Mouse (Mus musculus): ENCODE data around the gene Cog2.

Gene Cog2

DNA sequence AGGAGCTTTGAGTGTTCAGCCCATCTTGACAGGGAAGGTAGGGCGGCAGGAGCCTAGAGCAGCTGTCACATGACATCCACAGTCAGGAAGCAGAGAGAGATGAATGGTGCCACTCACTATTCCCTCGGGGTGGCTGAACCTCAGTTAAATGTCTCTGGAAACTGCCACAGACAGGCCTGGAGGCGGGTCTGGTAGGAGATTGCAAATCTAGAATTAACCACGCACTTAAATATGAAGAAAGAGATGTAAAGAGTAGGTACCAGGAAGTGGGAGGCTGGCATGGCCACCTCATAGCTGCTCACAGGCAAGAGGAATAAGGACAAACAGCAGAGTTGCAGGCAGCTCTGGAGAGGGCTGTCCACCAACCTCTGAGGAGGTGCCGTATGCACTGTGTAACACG is 3.4 kb upstream of the Cog2 start:
- no peak for DNase-seq

DNA sequence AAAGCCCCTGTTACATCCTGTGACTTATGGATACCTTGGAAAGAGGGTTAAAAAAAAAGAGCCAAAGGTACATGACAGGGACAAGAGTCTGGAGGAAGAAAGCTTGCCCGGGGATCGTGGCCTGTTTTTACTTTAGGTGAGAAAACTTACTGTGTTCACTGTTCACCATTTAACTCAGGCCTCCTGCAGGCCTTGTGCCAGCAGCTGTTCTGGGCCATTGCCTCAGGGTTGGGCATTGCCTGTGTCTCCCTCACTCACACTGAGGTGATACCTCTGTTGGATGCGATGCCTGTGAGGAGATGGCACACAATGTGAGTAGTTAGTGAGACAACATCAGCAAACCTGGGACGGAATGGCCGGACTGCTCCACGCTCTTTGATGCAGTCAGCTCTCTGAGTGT is 1.4 kb downstream of the Cog2 start:
- DNase-seq = peak; percentile 46

DNA sequence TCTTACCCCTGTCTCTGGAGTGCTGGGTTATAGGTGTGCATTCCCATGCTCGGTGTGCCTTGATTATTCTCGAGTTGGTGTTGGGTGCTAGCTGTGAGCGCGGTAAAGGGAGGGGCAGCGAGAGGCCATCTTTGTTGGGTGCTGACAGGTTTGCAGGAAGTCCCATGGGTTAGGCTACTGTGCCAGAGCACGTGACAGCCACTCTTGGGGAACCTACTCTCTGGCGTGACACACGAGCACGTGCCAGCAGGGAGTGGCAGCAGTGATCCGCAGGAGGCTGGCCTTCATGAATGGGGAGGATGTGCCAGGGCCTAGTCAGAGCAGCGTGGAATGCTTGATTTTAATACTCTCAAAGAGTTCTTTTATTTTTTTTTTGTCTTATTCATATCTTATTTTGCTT is 5.7 kb downstream of the Cog2 start:
- no peak for DNase-seq

DNA sequence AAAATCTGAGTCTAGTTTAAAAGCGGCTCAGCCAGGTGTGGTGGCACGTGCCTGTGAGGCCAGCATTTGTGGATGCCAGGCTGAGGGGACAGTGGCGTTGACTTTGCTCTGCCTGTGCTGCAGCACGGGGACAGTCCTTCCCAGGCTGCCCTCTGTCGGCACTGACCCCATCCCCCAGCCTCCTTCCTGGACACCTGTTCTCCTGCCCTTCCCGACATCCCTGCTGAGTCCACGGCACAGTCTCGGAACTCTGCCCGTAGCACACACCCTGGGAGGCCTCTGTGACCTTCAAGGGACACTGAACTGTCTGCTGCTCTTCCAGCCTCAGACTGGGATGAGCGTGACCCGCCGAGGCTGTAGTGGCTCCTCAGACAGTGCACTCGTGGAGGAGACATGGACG is 9.5 kb downstream of the Cog2 start:
- no peak for DNase-seq

DNA sequence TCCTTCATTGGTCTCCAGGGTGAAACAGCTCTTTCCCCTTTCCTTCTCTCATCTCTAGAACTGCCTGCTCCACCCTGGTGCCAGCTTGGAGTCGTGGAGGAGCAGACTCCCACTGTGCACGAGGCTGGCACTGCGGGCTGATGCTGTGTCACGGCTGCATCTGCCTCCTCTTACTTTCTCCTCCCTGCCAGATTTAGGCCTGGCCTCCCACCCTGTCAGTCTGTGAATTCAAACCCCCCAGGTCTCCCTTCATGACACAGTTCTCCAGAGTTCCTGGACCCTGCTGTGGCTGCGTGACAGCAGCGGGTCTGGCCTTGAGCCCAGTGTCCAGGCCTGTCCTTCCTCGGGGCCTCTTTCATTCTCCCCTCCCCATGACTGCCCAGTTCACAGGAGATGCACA is 10.0 kb downstream of the Cog2 start:
- no peak for DNase-seq

DNA sequence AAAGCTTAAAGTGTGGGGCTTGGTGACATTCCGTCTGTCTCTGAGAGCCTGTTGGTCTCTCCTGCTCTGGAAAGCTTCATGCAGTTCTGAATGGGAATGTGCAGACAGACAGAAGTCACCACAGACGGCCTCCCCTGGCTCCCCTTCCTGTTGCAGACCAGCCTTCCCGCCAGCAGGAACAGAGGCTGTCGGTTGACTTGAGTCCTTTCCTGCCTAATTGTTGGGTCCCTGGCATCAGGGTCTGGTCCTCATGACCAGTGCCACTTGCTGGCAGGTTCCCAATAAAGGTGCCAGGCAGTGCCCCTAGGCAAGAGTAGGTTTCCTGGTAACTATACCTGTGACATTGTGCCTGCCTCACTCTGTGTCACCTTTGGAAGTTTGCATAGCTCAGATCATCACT is 10.4 kb downstream of the Cog2 start:
- DNase-seq = no peak

DNA sequence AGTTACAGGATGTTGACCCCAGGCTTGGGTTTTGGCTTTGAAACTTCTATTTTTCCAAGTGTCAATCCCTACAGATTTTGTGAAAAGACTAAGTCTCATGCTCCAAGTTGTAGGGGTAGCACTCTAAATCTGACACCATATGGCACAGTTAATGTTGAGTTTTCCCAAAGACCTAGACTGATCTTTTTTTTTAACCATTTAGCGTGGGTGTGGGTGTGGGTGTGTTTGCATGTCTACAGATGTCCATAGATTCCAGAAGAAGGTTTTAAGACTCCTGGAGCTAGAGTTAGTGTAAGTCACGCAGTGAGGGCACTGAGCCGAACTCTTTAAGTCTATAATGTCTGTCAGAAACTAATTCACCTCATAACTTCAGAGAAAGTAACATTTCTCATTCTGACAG is 12.1 kb downstream of the Cog2 start:
- DNase-seq = no peak

DNA sequence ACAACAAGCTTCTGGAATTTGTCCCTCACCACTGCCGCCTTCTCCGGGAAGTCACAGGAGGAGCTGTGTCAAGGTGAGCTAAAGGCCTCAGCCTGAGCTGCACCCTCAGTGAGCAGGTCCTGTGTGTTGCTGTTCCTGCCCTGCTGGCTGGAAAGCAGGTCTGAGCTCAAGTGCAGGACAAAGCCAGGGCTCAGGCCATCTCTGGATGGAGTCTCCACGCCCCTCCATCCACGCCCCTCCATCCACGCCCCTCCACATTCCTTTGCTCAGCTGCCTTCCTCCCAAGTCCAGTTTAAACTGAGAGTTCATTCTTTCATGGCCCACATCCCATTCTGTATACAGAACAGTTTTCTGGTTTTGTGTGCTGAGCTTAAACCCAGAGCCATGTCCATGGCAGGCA is 14.9 kb downstream of the Cog2 start:
- no peak for DNase-seq

DNA sequence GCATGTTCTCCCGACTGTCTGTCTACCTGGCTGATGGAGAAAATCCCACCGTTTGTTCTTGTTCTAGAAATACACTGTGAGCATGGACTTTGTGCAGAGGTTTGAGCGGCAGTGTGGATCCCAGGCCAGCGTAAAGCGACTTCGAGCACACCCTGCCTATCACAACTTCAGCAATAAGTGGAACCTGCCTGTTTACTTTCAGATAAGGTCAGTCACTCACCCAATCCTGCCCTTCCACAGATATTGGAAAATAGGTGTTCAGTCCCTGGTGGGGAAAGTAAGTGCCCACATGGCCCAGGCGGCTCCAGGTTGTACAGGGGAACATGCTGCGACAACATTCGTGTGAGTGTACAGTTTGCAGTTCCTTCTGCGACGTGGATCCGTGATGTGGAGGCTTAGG is 20.3 kb downstream of the Cog2 start:
- DNase-seq = no peak

DNA sequence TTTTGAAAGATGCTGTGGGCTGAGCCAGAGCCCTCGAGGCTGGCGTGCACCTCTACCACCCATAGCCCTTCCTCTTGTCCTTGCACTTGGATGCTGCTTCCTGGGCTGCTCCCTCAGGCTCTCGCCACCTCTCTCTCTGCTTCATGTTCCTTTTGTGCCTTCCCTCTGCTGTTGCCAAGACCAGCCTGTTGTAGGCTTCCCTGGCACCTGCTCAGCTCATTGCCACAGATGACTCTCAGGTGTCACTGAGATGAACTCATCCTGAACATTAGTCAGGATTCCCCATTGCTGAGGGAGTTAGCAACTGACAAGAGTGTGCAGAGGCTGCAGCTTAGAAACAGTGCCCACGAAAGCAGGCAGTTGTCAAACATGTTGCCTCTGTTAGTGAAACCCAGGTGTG is 21.4 kb downstream of the Cog2 start:
- DNase-seq = no peak

DNA sequence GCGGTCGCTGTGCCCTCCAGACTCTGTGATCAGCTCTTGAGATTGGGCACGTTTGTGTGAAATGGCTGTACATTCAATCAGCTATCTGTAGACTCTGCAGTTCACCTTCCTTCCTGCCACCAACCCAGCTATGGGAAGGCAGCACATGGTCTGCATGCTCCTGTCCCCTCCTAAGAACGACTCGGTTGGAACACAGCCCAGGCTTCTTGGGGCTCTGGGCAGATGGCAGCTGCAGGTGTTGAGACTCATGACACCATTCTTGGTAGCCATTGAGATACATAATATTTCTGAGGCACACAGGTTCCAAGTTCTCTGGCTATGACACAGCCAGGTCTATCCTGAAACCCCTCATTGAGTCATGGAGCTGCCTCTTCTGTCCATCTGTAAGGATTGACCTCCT is 22.7 kb downstream of the Cog2 start:
- DNase-seq = no peak

DNA sequence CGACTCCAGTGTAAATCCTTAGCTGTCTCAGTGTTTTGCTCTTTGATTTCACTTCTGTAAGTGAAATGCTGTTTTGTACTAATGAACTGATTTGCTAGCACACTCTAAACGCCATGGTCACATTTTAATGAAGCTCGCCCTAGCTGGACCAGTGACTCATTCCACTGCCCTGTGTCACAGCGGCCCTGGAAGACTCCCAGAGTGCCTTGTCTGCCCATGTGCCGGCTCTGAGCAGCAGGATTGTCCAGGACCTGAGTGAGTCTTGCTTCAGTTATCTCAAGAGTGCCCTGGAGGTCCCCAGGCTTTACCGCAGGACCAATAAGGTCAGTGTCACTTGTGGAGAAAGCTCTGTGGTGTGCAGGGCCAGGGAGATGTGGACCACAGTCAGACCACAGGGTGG is 25.8 kb downstream of the Cog2 start:
- no peak for DNase-seq

DNA sequence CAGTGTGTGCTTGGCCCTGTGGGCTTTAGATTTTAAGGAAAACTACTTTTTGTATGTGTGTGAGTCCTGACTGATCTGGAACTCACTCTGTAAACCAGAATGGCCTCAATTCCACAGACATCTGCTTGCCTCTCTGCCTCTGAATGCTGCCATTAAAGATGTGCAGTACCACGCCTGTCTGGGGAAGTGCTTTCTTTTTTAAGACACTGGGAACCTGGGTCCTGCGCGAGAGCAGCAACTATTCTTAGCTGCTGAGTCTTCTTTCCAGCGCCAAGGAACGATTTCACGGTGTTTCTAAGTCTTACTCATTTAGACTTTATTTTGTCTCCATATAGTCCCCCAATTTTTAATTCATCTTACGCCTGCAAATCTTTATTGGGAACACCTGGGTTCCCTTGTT is 26.2 kb downstream of the Cog2 start:
- no peak for DNase-seq

DNA sequence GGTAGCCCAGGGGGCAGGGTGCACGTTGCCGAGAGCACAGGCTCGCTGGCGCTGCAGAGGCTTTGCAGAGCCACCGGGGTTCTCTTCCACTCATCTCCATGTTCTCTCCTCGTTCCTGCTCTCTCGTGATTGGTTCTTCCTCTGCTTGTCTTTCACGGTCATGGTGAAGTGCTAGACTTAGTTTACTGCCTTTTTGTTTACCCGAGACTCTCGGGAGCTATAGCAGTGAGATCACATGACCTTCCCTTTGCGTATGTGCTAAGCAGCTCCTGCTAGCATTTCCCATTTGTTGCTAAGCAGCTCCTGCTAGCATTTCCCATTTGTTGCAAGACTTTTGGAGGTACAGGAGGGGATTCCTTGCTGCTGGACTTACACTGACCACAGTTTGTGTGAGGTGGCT is 26.7 kb downstream of the Cog2 start:
- DNase-seq = no peak

DNA sequence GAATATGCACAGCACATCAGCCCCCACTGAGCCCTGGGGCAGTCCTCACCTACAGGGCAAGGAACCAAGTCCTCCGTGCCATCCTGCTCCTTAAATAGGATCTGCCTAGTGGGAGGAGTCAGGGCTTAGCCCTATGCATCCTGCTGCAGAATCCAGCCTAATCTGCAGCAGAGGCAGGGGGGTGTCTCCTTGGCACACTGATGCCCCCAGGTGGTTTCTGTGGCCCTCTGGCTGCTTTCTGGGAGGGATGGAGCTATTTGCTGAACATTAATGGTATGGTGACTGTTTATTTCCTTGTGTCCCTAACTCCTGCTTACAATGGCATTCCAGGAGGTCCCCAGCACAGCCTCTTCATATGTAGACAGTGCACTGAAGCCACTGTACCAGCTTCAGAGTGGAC is 27.6 kb downstream of the Cog2 start:
- no peak for DNase-seq

DNA sequence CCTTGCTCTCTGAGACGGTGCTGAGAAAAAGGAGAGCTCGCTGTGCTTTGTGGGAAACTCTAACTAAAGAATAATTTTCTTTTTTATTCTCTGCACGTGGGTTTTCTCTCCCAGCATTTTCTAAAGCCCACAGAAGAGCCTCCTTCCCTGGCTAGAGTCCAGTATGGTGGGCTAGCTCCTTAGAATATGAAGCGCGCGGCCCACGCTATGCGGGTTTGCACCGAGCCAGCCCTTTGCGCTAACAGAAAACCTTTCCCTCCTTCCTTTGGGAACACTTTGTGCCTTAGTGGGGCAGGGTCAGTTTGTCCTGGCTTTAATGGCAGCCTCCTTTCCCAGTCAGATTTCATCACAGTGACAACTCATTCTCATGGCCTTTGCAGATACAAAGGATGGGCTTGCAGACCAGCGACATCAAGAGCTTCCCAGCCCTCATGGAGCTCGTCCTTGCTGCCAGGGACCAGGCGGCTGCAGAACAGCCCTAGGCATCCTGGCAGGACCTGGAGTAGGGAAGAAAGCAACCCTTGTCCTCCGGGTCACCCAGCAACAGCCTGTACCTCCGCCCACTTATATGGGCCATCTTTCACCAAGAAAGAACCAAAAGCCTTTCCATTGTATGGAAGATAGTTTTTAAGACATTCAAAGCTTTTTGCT is 30.6 kb downstream of the Cog2 start:
- no peak for DNase-seq

DNA sequence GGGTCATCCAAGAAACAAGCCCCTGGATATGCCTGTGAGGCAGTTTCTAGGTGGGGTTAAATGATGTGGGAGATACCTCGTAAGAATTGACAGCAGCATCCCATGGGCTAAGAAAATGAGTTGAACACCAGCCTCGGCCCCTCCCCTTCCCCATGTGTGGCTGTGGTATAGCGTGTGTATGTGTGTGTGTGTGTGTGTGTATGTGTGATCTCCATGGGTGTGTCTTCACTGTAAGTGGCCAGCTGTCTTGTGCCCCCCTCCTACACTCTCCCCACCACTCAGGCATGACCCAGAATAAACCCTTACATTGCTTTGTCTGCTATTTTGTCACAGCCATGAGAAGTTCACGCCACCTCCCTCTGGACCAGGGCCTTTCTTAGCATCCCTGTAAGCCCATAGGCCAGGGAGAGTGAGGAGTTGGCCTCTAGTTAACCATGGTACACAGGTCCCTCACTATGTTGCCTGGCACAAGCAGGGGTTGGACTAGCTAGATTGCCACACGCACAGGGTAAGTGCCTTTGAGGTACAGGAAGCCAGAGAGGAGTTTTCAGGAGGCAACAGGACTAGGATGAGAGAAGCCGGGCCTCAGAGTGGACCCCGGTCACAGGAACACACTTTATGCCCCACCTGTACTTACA is 34.7 kb downstream of the Cog2 start:
- DNase-seq = no peak

DNA sequence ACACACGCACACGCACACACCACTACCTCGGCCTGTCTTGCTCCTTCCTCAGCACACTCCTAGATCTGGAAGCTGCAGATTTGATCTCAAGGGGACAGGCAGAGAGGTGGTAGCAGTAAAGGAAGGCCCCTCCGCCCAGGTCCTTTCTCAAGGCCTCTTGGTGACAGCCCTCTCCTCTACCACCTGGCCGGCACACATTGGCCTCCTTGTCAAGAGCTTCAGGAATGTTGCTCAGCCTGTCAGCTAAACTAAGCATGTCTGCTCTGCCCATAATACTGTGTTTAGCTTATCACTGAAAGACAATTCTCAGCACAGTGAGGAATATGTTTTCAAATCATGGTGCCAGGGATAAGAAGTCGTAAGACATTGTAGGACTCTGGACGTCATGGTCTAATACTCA is 35.6 kb downstream of the Cog2 start:
- DNase-seq = no peak

DNA sequence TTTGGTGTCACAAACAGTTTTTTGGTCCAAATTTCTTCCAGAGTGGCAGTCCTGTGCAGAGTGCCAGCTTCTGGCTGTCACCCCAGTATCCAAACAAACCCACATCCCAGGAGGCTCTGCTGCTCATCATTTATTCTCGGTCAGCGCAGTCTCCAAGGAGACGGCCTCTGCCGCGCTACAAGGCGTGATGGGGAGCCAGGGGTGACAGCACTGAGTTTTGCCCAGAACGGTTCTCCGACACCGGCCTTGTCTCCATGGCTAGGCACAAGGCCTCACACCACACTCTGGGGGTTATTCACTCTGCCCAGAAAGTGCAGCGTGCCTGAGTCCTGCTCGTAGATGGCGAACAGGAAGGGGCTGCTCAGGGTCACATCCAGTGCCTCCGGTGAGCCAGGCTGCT is 36.1 kb downstream of the Cog2 start:
- DNase-seq = no peak

DNA sequence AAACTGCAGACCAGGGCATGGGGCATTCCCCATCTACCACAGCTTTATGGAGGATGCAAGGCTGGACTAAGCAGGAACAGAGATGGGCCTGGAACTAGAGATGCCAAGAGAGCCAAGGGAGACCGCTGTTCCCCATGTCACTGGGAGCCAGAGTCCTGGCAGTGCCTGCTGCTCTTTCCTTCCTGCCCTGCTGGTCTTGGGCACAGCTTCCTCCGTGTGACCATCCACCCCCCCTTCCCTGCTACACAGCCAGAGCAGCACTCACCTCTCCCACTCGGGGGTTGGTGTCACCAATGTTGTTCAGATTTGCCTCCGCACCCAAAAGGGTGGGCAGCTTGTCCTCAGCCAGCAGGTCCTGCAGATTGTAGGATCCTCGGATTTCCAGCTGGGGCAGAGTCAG is 36.9 kb downstream of the Cog2 start:
- no peak for DNase-seq

DNA sequence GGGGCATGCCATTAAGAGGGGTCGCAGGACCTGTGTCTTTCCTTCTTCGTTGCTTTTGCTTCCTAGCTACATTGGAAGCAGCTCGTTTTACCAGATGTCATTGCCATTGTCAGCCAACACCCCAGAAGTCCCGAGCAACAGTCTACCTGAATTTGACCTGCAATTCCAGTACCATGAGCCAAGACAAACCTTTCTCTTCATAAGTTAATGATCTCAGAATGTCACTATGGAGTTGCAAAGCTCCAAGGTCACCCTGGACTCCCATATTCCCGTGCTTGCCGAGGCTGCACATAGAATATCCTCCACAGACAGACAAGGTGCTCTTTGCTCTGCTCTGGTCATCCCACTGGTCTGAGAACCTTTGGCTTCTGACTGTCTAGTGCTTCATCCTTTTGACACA is 46.6 kb downstream of the Cog2 start:
- DNase-seq = peak; percentile 18

DNA sequence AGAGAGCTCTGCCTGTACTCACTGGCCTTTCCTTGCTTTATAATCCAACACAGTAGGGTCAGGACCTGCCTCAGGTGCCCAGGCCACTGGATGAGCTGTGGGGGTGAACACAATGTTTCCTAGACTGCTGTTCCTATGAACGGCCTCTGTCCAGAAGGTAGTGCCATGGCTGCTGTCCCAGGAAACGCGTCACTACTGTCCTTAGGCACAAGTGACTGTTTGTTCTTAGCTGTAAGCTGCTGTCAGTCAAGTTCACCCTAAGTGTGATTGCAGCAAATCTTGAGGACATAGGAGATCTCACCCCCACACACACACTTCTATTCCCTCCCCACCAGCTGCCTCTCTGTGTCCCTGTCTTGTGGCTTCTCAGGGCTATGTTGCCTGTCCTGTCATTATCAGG is 47.0 kb downstream of the Cog2 start:
- DNase-seq = no peak

DNA sequence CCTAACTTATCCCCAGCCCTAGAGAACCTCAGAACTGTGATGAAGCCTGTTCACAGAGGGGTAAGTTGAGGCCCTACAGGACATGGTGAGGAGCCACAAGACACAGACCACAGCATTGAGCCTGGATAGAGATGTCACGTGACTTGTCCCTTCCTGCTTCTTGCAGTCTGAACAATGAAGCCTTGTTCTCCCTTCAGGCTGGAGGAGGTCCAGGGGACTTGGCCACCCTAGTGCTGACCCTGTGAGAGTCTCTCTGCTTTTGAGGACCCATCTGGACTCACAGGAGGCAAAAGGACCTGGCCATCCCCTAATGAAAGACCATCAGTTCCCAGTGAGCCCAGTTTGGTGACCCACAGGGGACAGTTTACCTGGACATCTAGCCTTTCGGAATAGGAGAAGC is 48.5 kb downstream of the Cog2 start:
- DNase-seq = no peak

DNA sequence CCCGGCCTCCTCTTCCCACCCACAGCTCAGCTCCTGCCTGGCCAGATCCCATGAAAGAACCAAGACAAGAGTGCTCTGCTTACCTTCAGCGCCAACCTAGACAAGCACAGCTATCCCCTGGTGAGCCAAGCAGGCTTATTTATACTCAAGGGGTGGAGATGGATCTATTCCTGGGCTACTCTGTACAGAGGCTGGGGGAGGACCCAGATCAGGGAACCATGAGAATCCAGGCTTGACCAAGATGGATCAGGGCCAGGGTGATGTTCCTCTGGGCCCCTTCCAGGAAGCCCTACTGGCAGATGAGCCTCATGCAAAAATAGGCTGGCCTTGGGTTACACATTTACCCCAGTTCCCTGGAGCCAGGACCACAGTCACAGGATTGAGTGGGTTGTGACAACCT is 49.0 kb downstream of the Cog2 start, which contains the start of gene Agt:
TSS of gene Agt (minus strand) at position 114 of the 400 bp plus-strand sequence.
- DNase-seq = peak; percentile 85

DNA sequence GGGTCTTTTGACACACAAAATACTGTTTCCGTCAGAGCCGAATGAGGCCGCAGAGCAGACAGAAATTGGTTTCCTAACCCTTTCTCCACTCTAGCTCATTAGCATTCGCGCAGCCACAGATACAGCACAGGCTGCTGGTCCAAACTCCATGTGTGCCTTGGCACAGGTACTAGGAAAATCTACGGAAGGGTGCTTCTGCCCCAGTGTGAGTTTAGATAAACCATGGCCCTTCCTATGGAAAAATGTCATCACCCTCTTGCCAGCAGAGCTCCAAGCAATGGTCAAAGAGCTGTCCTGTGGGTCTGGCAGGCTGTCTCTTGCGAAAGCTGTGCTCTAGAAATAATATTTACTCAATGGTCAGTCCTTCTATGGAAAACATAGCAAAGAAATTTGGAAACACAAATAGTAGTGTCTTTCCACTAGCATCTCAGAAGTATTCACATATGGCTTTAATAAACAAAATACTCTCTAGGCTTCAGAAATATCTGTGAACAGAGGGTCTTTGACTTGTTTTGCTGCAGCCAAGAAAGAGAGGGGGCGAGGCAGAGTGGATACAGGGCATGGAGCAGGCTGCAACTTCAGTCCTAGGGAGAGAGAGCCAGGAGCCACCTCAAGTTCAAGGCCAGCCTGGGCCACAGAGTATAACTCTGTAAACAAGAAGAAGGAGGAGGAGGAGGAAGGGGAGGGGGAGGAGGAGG is 51.3 kb downstream of the Cog2 start:
- DNase-seq = peak; percentile 53

Data from kidney, postnatal 14 days (tissue).